Mouse (Mus musculus): ENCODE measurements around the gene Trir. TPM values are rescaled to one million over a fixed set of nuclear protein-coding genes. Genes with fewer than 3 reads are reported as not detected.

The Trir gene
- polyA plus RNA-seq, 1 experiment from 2014 or later = 133 TPM

Small RNA genes lying within 50 kb of the gene (microRNA-seq; reads per million reads assigned to microRNA genes)
- gene Mir7070 = 3.8 reads per million, percentile 10 among the genes with 10 or more reads in this experiment

Other genes with a start within 250 kb of the Trir start
- 0.87 and 2.1 TPM in 2 replicates for gene Nfix, start 226.5 kb upstream of the Trir start, polyA plus RNA-seq (2016; fragmentation: Nextera tagmentation; extraction: Ambion mirVana)
- gene Dand5, start 204.0 kb upstream of the Trir start, polyA plus RNA-seq (2016; fragmentation: Nextera tagmentation; extraction: Ambion mirVana) = 5.3 TPM in 2 replicates
- 57.3 and 60.5 TPM in 2 replicates for gene Gadd45gip1, start 195.3 kb upstream of the Trir start, polyA plus RNA-seq (2016; fragmentation: Nextera tagmentation; extraction: Ambion mirVana)
- gene Rad23a, start 186.2 kb upstream of the Trir start, polyA plus RNA-seq (2016; fragmentation: Nextera tagmentation; extraction: Ambion mirVana) = 137 and 154 TPM in 2 replicates
- gene Calr, start 179.9 kb upstream of the Trir start, polyA plus RNA-seq (2016; fragmentation: Nextera tagmentation; extraction: Ambion mirVana) = 881 and 1,047 TPM in 2 replicates
- 80.8 and 108 TPM in 2 replicates for gene Farsa, start 169.8 kb upstream of the Trir start, polyA plus RNA-seq (2016; fragmentation: Nextera tagmentation; extraction: Ambion mirVana)
- gene Syce2, start 154.7 kb upstream of the Trir start, polyA plus RNA-seq (2016; fragmentation: Nextera tagmentation; extraction: Ambion mirVana) = 51.7 and 64.6 TPM in 2 replicates
- 43.8 and 45.3 TPM in 2 replicates for gene Gcdh, start 132.9 kb upstream of the Trir start, polyA plus RNA-seq (2016; fragmentation: Nextera tagmentation; extraction: Ambion mirVana)
- 54.2 and 54.3 TPM in 2 replicates for gene Klf1, start 124.9 kb upstream of the Trir start, polyA plus RNA-seq (2016; fragmentation: Nextera tagmentation; extraction: Ambion mirVana)
- gene Dnase2a, start 118.3 kb upstream of the Trir start, polyA plus RNA-seq (2016; fragmentation: Nextera tagmentation; extraction: Ambion mirVana) = 3.2 and 3.8 TPM in 2 replicates
- gene Mast1, start 89.5 kb upstream of the Trir start, polyA plus RNA-seq (2016; fragmentation: Nextera tagmentation; extraction: Ambion mirVana) = 0.09 and 0.16 TPM in 2 replicates
- 0.21 and 0.34 TPM in 2 replicates for gene Rtbdn, start 79.8 kb upstream of the Trir start, polyA plus RNA-seq (2016; fragmentation: Nextera tagmentation; extraction: Ambion mirVana)
- gene Gm49661, start 57.4 kb upstream of the Trir start, polyA plus RNA-seq (2016; fragmentation: Nextera tagmentation; extraction: Ambion mirVana) = not detected in 2 replicates
- gene Prdx2, start 57.2 kb upstream of the Trir start, polyA plus RNA-seq (2016; fragmentation: Nextera tagmentation; extraction: Ambion mirVana) = 810 and 835 TPM in 2 replicates
- 104 and 119 TPM in 2 replicates for gene Rnaseh2a, start 57.1 kb upstream of the Trir start, polyA plus RNA-seq (2016; fragmentation: Nextera tagmentation; extraction: Ambion mirVana)
- gene Junb, start 48.1 kb upstream of the Trir start, polyA plus RNA-seq (2016; fragmentation: Nextera tagmentation; extraction: Ambion mirVana) = 9.5 and 11.4 TPM in 2 replicates
- 8.4 and 14.7 TPM in 2 replicates for gene Hook2, start 36.2 kb upstream of the Trir start, polyA plus RNA-seq (2016; fragmentation: Nextera tagmentation; extraction: Ambion mirVana)
- not detected in 2 replicates for gene Best2, start 12.3 kb upstream of the Trir start, polyA plus RNA-seq (2016; fragmentation: Nextera tagmentation; extraction: Ambion mirVana)
- 149 and 157 TPM in 2 replicates for gene Asna1, start 1.5 kb upstream of the Trir start, polyA plus RNA-seq (2016; fragmentation: Nextera tagmentation; extraction: Ambion mirVana)
- gene Tnpo2, start 10.1 kb downstream of the Trir start, polyA plus RNA-seq (2016; fragmentation: Nextera tagmentation; extraction: Ambion mirVana) = 27.2 and 28.4 TPM in 2 replicates
- gene Fbxw9, start 33.2 kb downstream of the Trir start, polyA plus RNA-seq (2016; fragmentation: Nextera tagmentation; extraction: Ambion mirVana) = 20.2 and 21.0 TPM in 2 replicates
- 0.51 and 0.57 TPM in 2 replicates for gene Gm5741, start 41.2 kb downstream of the Trir start, polyA plus RNA-seq (2016; fragmentation: Nextera tagmentation; extraction: Ambion mirVana)
- 54.0 and 72.3 TPM in 2 replicates for gene Dhps, start 44.9 kb downstream of the Trir start, polyA plus RNA-seq (2016; fragmentation: Nextera tagmentation; extraction: Ambion mirVana)
- 97.0 and 105 TPM in 2 replicates for gene Wdr83os, start 53.9 kb downstream of the Trir start, polyA plus RNA-seq (2016; fragmentation: Nextera tagmentation; extraction: Ambion mirVana)
- gene Wdr83, start 54.5 kb downstream of the Trir start, polyA plus RNA-seq (2016; fragmentation: Nextera tagmentation; extraction: Ambion mirVana) = 41.2 and 47.9 TPM in 2 replicates
- gene Man2b1, start 56.4 kb downstream of the Trir start, polyA plus RNA-seq (2016; fragmentation: Nextera tagmentation; extraction: Ambion mirVana) = 27.2 and 30.7 TPM in 2 replicates
- gene Zfp791, start 96.3 kb downstream of the Trir start, polyA plus RNA-seq (2016; fragmentation: Nextera tagmentation; extraction: Ambion mirVana) = 0.84 and 1.00 TPM in 2 replicates
- not detected in 2 replicates for gene Cks1brt, start 125.1 kb downstream of the Trir start, polyA plus RNA-seq (2016; fragmentation: Nextera tagmentation; extraction: Ambion mirVana)
- not detected in 2 replicates for gene Olfr371, start 199.2 kb downstream of the Trir start, polyA plus RNA-seq (2016; fragmentation: Nextera tagmentation; extraction: Ambion mirVana)